Mouse (Mus musculus) c-Kit-negative CD71-positive TER-119-positive erythroid progenitor cells, embryonic 14.5 days (primary cell): ENCODE measurements at regions not wholly inside any gene's neighbourhood (a gene's known extent, or its start where the extent isn't known, plus 50 kb on each side); places are given as distances from the start of the nearest gene placed in this dataset.
"Not testable (repeated sequence)": the region's sequence is repeated elsewhere in the genome, so short reads cannot be mapped to it uniquely, and the experiment has no call there.

Experiments used
- DNase-seq: peaks from one replicate; pipeline ENCODE4 v3.0.0-alpha.2; 2013; ENCODE audit warnings: low read depth, low spot score

DNA sequence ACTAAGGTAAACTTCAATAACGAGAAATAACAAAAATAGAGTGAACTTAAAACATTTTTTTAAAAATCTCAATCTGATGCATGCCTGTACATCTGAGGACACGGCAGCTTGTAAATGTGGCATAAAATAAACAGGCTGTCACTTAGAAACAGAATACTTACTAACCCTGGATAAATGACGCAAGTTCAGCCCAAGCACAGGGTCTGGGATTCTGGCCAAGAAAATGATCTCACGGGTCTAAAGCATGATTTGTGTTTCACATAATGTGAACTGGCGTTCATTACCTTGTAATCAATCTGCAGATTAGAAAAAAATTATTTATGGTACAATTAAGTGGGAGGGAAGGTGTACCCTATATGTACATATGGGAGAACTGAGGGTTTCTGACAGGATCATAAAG is 512.1 kb upstream of the Vrk2 start:
- no peak for DNase-seq

DNA sequence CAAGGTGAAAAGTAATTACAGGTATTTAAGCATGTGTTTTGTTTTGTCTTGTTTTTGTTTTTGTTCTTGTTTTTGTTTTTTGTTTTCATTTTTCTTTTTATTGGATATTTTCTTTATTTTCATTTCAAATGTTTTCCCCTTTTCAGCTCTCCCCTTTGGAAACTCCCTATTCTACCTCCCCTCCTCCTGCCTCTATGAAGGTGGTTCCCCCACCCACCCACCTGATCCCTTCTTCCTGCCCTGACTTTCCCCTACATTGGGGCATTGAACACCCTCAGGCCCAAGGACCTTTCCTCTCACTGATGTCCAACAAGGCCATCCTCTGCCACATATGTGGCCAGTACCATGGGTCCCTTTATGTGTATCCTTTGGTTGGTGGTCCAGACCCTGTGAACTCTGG is 509.1 kb upstream of the Vrk2 start:
- no peak for DNase-seq

DNA sequence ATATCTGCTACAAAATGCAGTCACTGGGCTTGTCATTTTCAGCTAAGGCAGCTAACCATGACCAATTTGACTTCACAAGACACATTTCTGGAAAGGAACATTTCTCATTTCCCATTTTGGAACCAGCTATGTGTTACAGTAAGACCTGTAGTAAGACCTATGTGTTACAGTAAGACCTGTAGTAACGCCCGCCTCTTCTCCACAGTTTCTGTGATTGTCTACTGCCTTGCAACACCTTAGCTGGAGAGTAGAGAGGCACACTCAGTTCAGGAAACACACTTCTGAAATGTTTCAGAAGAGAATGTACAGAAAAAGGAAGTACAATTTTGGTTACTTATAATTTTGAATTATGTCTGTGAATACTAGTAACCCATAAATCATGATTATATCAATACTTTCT is 508.2 kb upstream of the Vrk2 start:
- no peak for DNase-seq

DNA sequence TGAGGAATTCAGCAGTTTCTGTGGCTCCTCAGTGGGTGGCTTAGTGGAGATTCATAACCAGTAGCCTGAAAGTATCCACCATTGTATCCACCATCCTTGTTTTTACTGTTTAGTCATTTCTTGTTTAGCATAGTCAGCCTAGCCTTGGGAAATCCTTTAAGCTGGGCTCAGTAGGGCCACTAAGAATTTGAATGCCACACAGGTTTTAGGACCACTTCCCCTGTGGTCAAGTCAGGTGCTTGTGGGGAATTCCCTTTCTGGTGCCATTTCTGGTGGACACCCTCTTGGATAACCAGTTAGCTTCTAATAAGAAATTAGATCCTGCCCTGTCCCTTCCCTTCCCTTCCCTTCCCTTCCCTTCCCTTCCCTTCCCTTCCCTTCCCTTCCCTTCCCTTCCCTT is 502.8 kb upstream of the Vrk2 start:
- DNase-seq, result no peak

DNA sequence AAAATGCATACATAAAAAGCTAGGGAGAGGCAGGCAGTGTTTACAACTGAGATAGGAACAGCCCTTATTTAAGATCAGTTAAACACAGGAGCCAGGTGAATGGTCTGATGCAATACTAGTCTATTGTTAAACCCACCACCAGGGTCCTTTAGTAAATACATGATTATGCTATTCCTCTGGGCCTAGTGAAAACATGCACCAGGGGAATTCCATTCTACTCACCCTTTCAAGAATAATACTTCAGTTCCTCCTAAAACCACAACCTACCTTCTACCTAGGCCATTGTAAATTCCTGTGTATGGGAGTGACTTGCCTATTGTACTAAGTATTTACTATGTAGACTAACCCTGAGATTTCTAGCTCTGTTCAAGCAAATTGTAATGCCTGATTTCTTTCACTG is 501.7 kb upstream of the Vrk2 start:
- not testable (repeated sequence) for DNase-seq

DNA sequence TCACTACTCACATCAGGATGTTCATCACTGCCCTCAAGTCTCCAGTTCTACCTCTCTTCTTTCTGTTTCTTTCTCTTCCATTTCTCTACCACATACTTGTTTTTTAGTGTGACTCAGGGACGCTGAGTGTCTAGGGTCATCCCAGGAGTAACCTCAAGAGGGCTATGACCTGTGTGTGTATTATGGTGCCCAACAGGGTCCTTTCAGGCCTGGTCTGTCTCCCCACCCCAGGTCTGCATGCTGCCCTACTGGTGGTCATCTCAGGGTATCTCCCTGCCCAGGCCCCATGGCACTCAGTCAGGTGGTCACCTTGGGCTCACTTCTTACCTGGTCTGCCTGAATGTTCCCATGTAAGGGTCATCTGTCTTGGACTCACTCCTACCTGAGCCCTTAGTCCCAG is 492.7 kb upstream of the Vrk2 start:
- no peak for DNase-seq

DNA sequence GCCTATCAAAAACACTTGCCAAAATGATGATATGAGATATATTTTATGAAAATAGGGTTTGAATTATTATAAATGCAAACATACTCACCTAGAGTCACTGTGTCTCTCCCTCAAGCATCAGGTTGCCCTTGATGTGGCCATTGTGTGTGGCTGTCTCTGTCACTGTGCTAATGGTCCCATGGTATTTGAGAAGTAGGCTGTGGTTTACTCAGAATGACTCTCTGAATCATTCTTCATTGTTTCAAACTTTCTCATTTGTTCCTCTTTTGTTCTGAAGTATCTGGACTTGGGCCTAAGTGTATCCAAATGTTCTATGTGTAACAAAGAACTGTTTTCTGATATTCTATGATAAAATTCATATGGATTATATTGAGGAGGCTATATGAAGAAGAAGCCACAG is 487.4 kb upstream of the Vrk2 start:
- no peak for DNase-seq

DNA sequence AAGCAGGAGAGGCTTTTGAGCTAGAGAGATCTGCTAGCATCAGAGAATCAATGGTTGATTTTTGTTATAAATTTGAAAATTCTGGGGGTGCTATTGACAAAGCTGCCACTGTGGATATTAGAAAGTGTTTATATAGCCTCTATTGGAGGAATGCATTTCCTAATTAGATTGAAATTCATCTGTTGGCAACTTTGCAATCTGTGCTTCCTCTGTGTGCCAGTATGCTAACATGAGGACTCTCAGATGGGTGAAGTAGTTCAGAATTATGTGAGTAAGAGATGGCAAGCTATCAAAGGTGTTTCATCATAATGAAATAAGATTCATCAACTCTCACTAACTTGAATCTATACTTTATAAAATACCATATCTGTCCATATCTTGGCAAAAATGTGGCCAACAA is 476.6 kb upstream of the Vrk2 start:
- no peak for DNase-seq

DNA sequence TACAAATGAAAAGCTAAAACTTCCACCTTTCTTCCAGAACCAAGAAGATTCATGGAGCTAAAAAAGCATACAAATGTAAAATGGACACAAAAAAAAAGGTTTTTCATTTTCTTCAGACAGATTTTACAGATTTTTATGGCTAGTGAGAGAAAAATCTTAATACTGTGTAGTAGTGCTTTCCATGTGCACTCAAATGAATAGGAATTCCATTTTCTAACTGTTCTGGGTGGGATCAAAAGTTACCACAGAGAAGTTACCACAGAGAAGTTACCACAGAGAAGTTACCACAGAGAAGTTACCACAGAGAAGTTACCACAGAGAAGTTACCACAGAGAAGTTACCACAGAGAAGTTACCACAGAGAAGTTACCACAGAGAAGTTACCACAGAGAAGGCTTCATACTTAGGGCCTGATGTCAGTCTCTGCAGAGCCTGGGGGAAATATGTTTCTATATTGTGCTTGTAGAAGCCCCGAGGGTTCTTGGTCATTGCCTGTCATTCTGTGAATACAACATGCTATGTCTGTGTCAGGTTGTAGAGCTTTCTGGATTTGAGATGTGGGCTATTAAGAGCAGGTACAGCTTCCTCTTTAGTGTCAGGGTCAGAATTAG is 433.5 kb upstream of the Vrk2 start:
- no peak for DNase-seq

DNA sequence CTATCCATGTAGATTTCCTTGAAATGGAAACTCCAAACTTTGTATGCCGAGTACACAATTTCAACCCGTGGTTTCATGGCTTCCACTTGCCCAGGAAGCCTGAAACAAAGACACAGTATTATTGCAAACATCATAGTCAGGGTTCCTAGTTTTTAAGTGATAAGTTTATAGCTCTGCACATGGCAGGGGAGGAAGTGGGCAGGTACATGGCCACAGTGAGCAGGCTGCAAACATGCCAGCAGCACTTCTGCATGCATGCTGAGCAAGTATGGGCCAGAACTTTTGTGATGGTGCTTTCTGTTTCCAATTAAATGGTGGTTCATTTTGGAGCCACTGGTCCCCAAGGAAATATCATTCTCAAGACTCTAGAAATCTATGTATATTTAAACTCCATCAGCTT is 431.7 kb upstream of the Vrk2 start:
- DNase-seq, result no peak

DNA sequence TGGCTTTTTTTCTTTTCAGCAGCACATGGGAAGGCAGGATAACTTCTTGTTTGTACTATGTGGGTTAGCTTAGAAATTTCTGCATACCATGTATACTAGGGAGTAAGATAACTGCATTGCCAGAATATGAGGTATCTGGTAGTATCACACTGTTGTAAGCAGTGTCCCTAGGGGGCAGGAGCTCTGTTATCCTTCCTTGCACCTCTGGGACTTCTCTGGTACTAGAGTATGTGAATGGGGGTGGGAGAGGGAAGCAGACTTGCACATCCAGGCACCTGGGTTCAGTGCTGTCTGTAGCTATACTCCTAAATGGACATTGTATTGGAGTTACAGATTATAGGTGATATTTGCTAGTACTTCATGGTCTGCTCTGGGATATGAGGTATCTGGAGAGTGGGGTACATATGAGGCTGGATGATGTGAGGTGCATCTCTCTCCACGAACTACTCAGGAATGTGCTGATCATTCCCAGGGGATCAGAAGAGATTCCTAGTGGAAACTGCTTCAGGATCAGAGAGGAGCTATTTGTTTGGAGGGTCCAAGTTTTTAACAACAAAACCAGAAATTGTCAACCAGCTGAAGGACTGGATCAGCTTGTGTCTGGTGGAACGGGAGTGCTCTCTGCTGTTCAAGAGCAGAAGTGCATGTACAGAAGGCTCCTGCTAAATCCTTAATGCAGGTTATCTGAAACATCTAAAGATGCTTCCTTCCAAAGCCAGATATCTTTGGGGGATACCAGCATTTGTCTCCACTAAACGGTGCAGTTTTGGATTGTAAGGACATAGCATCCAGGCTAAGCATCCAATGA is 402.7 kb upstream of the Vrk2 start:
- no peak for DNase-seq

DNA sequence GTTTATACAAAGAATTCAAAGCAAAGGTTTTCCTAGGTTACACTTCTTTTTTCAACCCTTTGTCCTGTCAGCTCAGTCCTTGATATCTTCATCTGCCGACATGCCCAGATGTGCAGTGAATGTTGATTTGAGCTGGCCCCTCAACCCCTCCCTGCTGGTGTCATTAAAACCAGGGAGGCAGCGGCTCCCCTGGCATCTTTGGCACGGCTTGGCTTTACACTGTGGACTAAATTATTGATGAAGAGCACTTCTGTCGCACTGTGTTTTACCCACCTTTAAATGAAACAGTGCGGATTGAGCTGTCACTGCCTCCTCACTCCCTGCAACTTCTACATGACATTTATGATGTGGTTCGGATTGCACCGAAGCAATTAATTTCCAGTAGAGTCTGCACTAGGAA is 387.4 kb upstream of the Vrk2 start:
- no peak for DNase-seq

DNA sequence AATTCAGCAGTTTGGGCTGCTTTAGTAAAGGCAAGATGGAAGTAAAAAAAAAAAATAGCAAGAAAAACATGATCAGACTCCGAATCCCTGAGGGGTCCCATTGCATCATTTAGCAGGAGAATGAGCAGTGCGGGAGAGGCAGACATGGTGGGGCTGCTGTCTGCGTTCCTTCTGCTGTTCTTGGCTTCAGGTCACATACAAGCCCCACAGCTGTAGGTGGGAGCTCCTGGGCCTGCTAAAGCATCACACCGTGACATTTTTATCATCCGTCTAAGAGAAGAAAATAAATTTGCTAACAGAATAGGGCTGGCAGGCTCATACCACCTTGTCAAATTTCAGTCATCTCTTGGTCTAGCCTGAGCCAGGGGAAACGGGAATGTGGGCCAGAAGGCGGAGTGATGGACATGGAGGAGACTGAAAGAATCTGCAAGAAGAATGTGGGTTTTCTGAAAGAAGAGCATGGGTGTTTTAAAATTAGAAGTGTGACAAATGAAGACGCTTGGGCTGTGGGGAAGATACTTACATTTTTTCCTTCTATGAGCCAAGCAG is 378.8 kb upstream of the Vrk2 start:
- DNase-seq, result no peak

DNA sequence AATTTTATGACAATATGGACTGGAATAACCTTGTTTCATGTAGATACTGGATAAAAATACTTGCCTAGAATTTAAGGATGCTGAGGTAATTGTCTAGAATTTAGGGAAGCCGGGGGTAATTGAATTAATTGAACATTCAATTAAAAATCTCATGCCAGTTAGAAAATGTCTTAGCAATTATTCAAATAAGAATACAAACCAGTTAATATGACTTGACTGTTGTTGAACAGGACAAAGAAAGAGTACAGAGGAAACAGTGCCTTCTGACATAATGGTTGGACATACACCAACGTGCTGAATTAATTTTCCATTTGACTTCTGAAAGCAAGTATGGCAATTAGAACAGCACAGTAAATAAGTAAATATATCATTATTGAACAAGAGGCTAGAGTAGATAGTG is 377.4 kb upstream of the Vrk2 start:
- DNase-seq, result no peak

DNA sequence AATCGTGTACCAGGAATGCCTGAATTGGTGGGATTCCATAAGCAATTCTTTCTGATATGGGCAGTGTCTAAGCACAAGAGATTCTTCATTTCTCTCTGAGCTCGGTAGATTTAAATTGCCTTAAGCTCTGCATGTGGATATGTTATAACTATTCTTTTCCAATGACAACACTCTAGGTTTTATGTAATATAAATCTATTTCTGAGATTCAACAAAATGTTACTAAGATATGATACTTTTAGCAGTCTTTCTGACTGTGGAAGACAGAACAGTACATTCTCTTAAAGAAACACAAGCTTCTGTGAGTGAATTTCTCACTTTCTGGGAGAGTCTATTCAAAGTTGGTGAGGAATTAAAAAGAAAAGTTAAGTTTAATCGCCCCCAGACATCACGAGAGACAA is 373.6 kb upstream of the Vrk2 start:
- no peak for DNase-seq

DNA sequence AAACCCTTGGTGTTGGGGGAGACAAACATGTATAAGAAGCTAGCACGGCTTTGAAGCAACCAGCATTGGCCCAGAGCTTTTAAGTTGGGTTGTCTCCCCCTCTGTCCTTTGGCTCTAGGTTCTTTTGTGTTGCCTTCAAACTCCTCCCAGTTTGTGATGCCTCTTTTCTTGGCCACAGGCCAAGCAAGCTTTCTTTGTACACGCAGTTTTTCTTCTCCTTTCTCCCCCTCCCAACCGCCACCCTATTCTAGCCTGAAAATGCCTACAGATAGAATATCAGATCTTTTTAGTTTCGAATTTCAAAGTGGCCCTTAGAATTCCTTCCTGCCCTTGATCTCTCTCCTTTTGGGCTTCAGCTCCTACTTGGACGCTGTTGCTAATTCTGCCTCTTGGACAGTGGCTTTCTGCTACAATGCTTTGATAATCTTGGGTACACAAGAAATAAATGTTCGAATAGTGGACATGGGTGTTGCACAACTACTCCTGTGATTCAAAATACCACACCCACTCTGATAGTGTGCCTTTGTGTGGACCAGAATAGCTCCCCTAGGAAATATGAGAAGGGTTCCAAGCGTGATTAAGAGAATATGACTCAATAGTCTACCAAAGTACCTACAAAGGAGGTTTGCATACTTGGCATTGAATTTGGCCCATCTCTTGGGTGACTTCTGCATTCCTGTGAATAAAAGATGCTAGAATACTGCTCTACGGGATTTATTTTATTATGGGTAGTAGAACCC is 369.3 kb upstream of the Vrk2 start:
- DNase-seq, result no peak

DNA sequence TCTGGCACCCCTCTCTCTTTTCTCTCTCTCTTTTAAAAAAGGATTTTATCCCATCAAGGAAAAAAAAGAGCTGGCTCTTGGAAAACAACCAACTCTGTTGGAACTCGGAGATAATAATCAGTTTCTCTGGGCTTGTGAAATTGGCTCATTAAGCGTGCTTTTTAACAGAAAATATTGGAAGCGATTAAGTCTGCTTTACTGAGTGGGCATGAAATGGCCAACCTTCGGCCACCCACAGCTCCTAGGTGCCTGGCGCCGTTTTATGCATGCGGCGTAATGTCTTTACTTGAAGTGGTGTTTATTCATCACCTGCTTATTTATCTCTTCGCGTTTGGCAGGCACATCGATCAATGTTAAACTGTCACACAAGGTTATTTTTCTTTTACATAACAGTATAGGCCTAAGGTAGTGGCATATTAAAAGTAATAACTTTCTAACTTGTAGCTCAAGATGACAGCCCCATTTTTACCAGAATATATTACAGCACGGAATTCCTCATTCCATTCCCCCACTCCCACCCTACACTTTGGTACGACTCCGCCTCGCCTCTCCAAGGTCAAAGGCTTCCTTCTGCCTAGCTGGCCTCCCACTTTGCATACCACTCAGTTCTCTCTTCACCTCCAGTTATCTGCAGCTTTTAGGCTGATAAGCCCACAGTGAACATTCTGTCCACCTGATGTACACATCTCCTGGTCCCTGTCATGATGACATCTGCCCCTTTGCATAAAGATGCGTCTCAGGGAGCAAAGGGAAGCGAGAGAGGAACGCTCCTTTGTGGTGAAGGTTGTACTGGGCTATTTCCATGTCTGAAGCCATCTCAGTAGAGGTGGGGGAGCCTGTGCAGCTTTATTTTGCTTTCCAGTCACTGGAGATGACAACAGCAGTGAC is 368.5 kb upstream of the Vrk2 start:
- DNase-seq, result no peak

DNA sequence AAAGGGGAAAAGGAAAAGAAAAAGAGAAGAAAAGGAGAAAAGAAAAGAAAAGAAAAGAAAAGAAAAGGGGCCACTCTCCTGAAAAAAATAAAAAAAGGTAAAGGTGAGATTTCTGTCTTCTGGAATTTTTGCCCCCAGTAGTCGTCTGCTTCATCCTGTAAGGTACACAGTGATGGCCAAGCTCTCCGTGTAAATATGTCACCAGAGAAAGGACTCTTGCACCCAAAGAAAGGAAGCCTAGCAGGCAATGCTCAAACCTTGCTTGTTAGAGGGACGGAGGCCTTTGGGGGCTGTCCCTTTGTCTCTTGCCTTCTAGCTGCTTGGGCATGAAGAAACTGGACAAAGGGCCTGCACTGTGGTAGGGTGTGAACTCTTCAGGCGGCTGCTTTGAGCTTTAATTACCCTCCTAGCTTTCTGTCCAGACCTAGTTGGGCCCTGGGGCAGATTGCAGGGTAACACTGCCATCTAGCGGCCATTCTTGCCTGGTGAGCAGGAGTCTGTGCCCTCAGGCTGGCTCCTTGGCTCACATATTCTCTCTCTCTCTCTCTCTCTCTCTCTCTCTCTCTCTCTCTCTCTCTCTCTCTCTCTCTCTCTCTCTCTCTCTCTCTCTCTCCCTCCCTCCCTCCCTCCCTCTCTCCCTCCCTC is 367.7 kb upstream of the Vrk2 start:
- peak; percentile 15 for DNase-seq

DNA sequence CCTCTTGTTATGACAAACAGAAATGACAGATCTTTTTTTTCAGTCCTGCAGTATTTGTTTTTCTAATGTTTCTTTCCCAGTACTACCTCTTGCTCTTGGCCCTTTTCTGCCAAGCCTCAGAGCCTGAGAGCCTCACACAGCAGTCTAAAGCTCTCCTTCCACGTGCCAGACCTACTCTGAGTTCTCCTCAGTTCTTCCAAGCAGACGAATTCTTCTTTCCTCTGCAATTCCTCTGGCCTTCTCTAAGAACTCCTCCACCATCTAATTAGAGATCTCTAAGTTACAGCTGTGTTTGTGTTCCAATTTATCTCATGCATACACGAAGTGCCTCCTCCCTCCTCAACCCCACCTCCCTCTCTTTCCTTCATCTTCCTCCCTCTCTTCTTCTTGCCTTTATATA is 362.4 kb upstream of the Vrk2 start:
- DNase-seq, result no peak

DNA sequence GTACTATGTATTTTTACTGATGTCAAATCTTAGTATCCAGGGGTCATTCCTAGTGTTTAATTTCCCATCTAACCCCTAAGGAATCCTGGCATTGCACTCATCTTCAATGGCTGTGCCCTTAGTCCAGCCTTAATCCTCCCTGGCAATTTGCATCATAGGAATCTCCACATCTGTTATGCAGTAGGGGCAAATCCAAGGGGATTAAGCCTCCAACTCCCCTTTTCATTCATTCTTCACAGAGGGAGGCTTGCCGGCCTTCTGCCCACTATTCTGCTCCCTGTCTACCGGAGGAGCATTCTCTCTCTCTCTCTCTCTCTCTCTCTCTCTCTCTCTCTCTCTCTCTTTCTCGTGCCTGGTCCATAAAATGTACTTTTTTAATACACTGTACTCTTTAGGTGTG is 338.0 kb upstream of the Vrk2 start:
- DNase-seq, result no peak

DNA sequence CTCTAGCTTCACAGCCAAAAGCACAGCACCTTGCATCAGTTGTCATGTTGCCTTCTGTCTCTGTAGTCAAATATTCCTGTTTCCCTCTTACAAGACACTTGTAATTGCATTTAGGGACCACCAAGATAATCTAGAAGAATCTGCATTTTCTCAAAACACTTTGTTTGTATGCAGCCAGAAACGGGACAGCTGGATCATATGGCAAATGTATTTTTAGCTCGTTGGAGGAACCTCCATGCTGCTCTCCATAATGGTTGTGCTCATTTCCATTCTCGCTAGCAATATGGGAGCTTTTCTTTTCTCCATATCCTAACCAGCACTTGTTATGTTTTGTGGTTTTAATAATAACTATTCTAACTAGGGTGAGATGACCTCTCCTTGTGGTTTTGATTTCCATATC is 313.3 kb upstream of the Vrk2 start:
- no peak for DNase-seq
